Mouse (Mus musculus): ENCODE results near the gene Morc3. TPM values are rescaled to one million over a fixed set of nuclear protein-coding genes. Genes with fewer than 3 reads are reported as not detected.

Gene Morc3
- polyA plus RNA-seq, 1 experiment from 2014 or later, result 27.0 TPM

GRCm38 (mm10) chr16:93922835-93923389 lies 91.0 kb downstream of the Morc3 start:
- H3K27ac ChIP-seq, result no peak overlapping the region
- no peak for ATAC-seq (replicated peaks; ENCODE audit: low FRiP score, low read depth)
- H3K4me3 ChIP-seq (replicated peaks; ENCODE audit: low read depth, low read length), result no peak overlapping the region
- no peaks in the 10 kb centered on the region for H3K27me3 ChIP-seq (ENCODE audit: insufficient read depth, low read length)
- H3K4me1 ChIP-seq (replicated peaks; ENCODE audit: insufficient read depth, low read length), result no peaks in the 10 kb centered on the region
- no peaks in the 10 kb centered on the region for H3K36me3 ChIP-seq (ENCODE audit: insufficient read depth, low read length)
- H3K4me2 ChIP-seq (ENCODE audit: low read length), result no peak overlapping the region
- TF ChIP-seq CTCF (IDR thresholded peaks at IDR 0.05; ENCODE audit: low read depth), result no peak
- no peak overlapping the region for H3K9ac ChIP-seq (ENCODE audit: low read depth, low read length)
- 75% methylated on average over 5 of the region's 5 CpGs for WGBS
- no peaks in the 10 kb centered on the region for H3K9me3 ChIP-seq (replicated peaks; ENCODE audit: low read length)
- no peak for DNase-seq (ENCODE audit: low spot score)

GRCm38 (mm10) chr16:93923788-93924187 lies 91.9 kb downstream of the Morc3 start:
- no peak for ATAC-seq (replicated peaks; ENCODE audit: low FRiP score, low read depth)
- no peak overlapping the region for H3K4me3 ChIP-seq (replicated peaks; ENCODE audit: low read depth, low read length)
- H3K4me2 ChIP-seq (ENCODE audit: low read length), result no peak overlapping the region
- TF ChIP-seq CTCF (IDR thresholded peaks at IDR 0.05; ENCODE audit: low read depth), result no peak
- WGBS, result 53% methylated on average over 7 of the region's 7 CpGs
- H3K27ac ChIP-seq, result no peak overlapping the region
- no peaks in the 10 kb centered on the region for H3K4me1 ChIP-seq (replicated peaks; ENCODE audit: insufficient read depth, low read length)
- no peak overlapping the region for H3K9ac ChIP-seq (ENCODE audit: low read depth, low read length)
- H3K9me3 ChIP-seq (replicated peaks; ENCODE audit: low read length), result no peaks in the 10 kb centered on the region
- H3K36me3 ChIP-seq (ENCODE audit: insufficient read depth, low read length), result no peaks in the 10 kb centered on the region
- H3K27me3 ChIP-seq (ENCODE audit: insufficient read depth, low read length), result no peaks in the 10 kb centered on the region
- DNase-seq (ENCODE audit: low spot score), result no peak

Other genes with a start within 250 kb of the Morc3 start
- gene Setd4, start 228.1 kb upstream of the Morc3 start, polyA plus RNA-seq (2015; fragmentation: Nextera tagmentation; extraction: Ambion mirVana), result 12.3 and 12.5 TPM in 2 replicates
- 278 and 299 TPM in 2 replicates for gene Cbr1, start 226.3 kb upstream of the Morc3 start, polyA plus RNA-seq (2015; fragmentation: Nextera tagmentation; extraction: Ambion mirVana)
- gene Gm5678, start 204.0 kb upstream of the Morc3 start, polyA plus RNA-seq (2015; fragmentation: Nextera tagmentation; extraction: Ambion mirVana), result not detected in 2 replicates
- gene Cbr3, start 148.9 kb upstream of the Morc3 start, polyA plus RNA-seq (2015; fragmentation: Nextera tagmentation; extraction: Ambion mirVana), result 8.6 and 9.6 TPM in 2 replicates
- gene Dop1b, start 120.2 kb upstream of the Morc3 start, polyA plus RNA-seq (2015; fragmentation: Nextera tagmentation; extraction: Ambion mirVana), result 22.5 and 23.6 TPM in 2 replicates
- 43.8 and 49.2 TPM in 2 replicates for gene Chaf1b, start 51.8 kb downstream of the Morc3 start, polyA plus RNA-seq (2015; fragmentation: Nextera tagmentation; extraction: Ambion mirVana)
- gene Cldn14, start 176.7 kb downstream of the Morc3 start, polyA plus RNA-seq (2015; fragmentation: Nextera tagmentation; extraction: Ambion mirVana), result 0.74 and 0.95 TPM in 2 replicates